Mouse (Mus musculus) MEL (cell line): ENCODE measurements around the gene Enc1. TPM values are rescaled to one million over a fixed set of nuclear protein-coding genes. Genes with fewer than 3 reads are reported as not detected.

Experiments
- DNase-seq: peaks from one replicate; pipeline ENCODE4 v3.0.0; 2011; ENCODE audit warnings: low read depth, low spot score
- H3K27ac ChIP-seq: 2 replicates; pipeline ENCODE4 v1.5.1; 2012; ENCODE audit warnings: low read depth, mild to moderate bottlenecking, control low read depth, low read length, moderate library complexity; ENCODE audit not compliant: control insufficient read depth
- H3K27me3 ChIP-seq, 2 experiments: fragments of 150-350 bp in 1 of 2; sonication (generic) in 1 of 2; 2 replicates each; pipeline ENCODE4 v1.6.1; 2012; ENCODE audit warnings: low read length in 2 of 2, mild to moderate bottlenecking in 2 of 2, improper control_type of control experiment in 1 of 2, moderate library complexity in 1 of 2; ENCODE audit not compliant: insufficient read depth in 2 of 2, control insufficient read depth in 1 of 2
- H3K36me3 ChIP-seq, 2 experiments: 2 replicates each; pipeline ENCODE4 v1.6.1; 2012 to 2014; ENCODE audit warnings: low read length in 2 of 2, improper control_type of control experiment in 1 of 2, inconsistent platforms in 1 of 2, mild to moderate bottlenecking in 1 of 2; ENCODE audit not compliant: insufficient read depth in 2 of 2, control insufficient read depth in 1 of 2
- H3K4me1 ChIP-seq, 2 experiments: fragments of 150-350 bp in 1 of 2; sonication (generic) in 1 of 2; 2 replicates each; pipeline ENCODE4 v1.6.1; 2012; ENCODE audit warnings: low read length in 2 of 2, improper control_type of control experiment in 1 of 2, mild to moderate bottlenecking in 1 of 2; ENCODE audit not compliant: insufficient read depth in 2 of 2, control insufficient read depth in 1 of 2
- H3K4me3 ChIP-seq, 2 experiments: fragments of 150-350 bp in 1 of 2; sonication (generic) in 1 of 2; 2 replicates each; pipeline ENCODE4 v1.5.1; 2012; ENCODE audit warnings: low read depth in 2 of 2, low read length in 2 of 2, mild to moderate bottlenecking in 2 of 2, moderate library complexity in 2 of 2, control low read depth in 1 of 2, improper control_type of control experiment in 1 of 2; ENCODE audit not compliant: control insufficient read depth in 1 of 2, insufficient read depth in 1 of 2
- H3K79me2 ChIP-seq: 2 replicates; pipeline ENCODE4 v1.6.1; 2012; ENCODE audit warnings: mild to moderate bottlenecking, low read length, moderate library complexity; ENCODE audit not compliant: control insufficient read depth, poor library complexity, insufficient read depth
- H3K9ac ChIP-seq: 2 replicates; pipeline ENCODE4 v1.6.1; 2012; ENCODE audit warnings: low read depth, mild to moderate bottlenecking, control low read depth, low read length, moderate library complexity; ENCODE audit not compliant: control insufficient read depth, poor library complexity, severe bottlenecking
- H3K9me3 ChIP-seq: fragments of 150-350 bp; sonication (generic); replicated peaks from 2 replicates; pipeline ENCODE4 v1.6.1; 2012; ENCODE audit warnings: mild to moderate bottlenecking, low read length, improper control_type of control experiment, moderate library complexity; ENCODE audit not compliant: insufficient read depth
- BHLHE40 ChIP-seq: IDR thresholded peaks from 2 replicates; pipeline ENCODE4 v1.6.1; 2012; ENCODE audit warnings: low read depth, mild to moderate bottlenecking, inconsistent platforms, low read length, improper control_type of control experiment, borderline replicate concordance
- CHD1 ChIP-seq: IDR thresholded peaks from 2 replicates; pipeline ENCODE4 v1.6.1; 2012; ENCODE audit warnings: low read depth, mild to moderate bottlenecking, inconsistent platforms, low read length, improper control_type of control experiment
- CHD2 ChIP-seq: IDR thresholded peaks from 2 replicates; pipeline ENCODE4 v1.6.1; 2011; ENCODE audit warnings: low read length, improper control_type of control experiment
- CTCF ChIP-seq, 3 experiments: IDR thresholded peaks in 2 of 3; conservative IDR thresholded peaks in 1 of 3; 2 replicates each; pipeline ENCODE4 v1.5.1; 2011 to 2012; ENCODE audit warnings: low read length in 3 of 3, low read depth in 2 of 3, mild to moderate bottlenecking in 2 of 3, improper control_type of control experiment in 1 of 3, inconsistent platforms in 1 of 3, mixed read lengths in 1 of 3, moderate library complexity in 1 of 3; ENCODE audit not compliant: control insufficient read depth in 1 of 3, insufficient read depth in 1 of 3, poor library complexity in 1 of 3, severe bottlenecking in 1 of 3
- ELF1 ChIP-seq: IDR thresholded peaks from 2 replicates; pipeline ENCODE4 v1.6.1; 2014; ENCODE audit warnings: low read depth, mild to moderate bottlenecking, inconsistent platforms, low read length, improper control_type of control experiment, moderate library complexity
- EP300 ChIP-seq, 2 experiments: IDR thresholded peaks; 2 replicates each; pipeline ENCODE4 v1.6.1; 2011; ENCODE audit warnings: improper control_type of control experiment in 2 of 2, low read length in 2 of 2, low read depth in 1 of 2, mild to moderate bottlenecking in 1 of 2
- GABPA ChIP-seq: IDR thresholded peaks from 2 replicates; pipeline ENCODE4 v1.6.1; 2012; ENCODE audit warnings: low read depth, mild to moderate bottlenecking, inconsistent platforms, low read length, improper control_type of control experiment, moderate library complexity
- KAT2A ChIP-seq: conservative IDR thresholded peaks from 2 replicates; pipeline ENCODE4 v1.6.1; 2012; ENCODE audit warnings: low read depth, low read length, improper control_type of control experiment, inconsistent platforms
- MAFK ChIP-seq: IDR thresholded peaks from 2 replicates; pipeline ENCODE4 v1.6.1; 2011; ENCODE audit warnings: low read depth, mild to moderate bottlenecking, low read length, improper control_type of control experiment, borderline replicate concordance
- MAX ChIP-seq: IDR thresholded peaks from 2 replicates; pipeline ENCODE4 v1.6.1; 2011; ENCODE audit warnings: low read length, improper control_type of control experiment
- MAZ ChIP-seq: IDR thresholded peaks from 2 replicates; pipeline ENCODE4 v1.6.1; 2012; ENCODE audit warnings: low read depth, mild to moderate bottlenecking, inconsistent platforms, low read length, improper control_type of control experiment
- MEF2A ChIP-seq: IDR thresholded peaks from 2 replicates; pipeline ENCODE4 v1.6.1; 2014; ENCODE audit warnings: low read depth, mild to moderate bottlenecking, inconsistent platforms, low read length, improper control_type of control experiment; ENCODE audit not compliant: poor library complexity, insufficient replicate concordance, severe bottlenecking; ENCODE audit errors: extremely low read depth
- NELFE ChIP-seq: IDR thresholded peaks from 2 replicates; pipeline ENCODE4 v1.6.1; 2011; ENCODE audit warnings: low read depth, low read length, improper control_type of control experiment
- POLR2AphosphoS2 ChIP-seq: IDR thresholded peaks from 2 replicates; pipeline ENCODE4 v1.6.1; 2011; ENCODE audit warnings: low read length, improper control_type of control experiment
- POLR2AphosphoS5 ChIP-seq: IDR thresholded peaks from 2 replicates; pipeline ENCODE4 v1.6.1; 2012; ENCODE audit warnings: low read depth, borderline replicate concordance, mild to moderate bottlenecking, inconsistent platforms, low read length, moderate library complexity, mixed read lengths
- TCF12 ChIP-seq: IDR thresholded peaks from 2 replicates; pipeline ENCODE4 v1.6.1; 2014; ENCODE audit warnings: low read depth, mild to moderate bottlenecking, inconsistent platforms, low read length, improper control_type of control experiment, moderate library complexity
- UBTF ChIP-seq: IDR thresholded peaks from 2 replicates; pipeline ENCODE4 v1.6.1; 2012; ENCODE audit warnings: low read depth, mild to moderate bottlenecking, inconsistent platforms, low read length, improper control_type of control experiment, moderate library complexity, borderline replicate concordance; ENCODE audit not compliant: insufficient read depth
- USF2 ChIP-seq, 2 experiments: IDR thresholded peaks; 2 replicates each; pipeline ENCODE4 v1.6.1; 2011 to 2012; ENCODE audit warnings: improper control_type of control experiment in 2 of 2, low read length in 2 of 2, borderline replicate concordance in 1 of 2, inconsistent platforms in 1 of 2, low read depth in 1 of 2, mild to moderate bottlenecking in 1 of 2; ENCODE audit not compliant: insufficient read depth in 1 of 2
- ZC3H11A ChIP-seq: IDR thresholded peaks from 2 replicates; pipeline ENCODE4 v1.6.1; 2012; ENCODE audit warnings: low read depth, mild to moderate bottlenecking, inconsistent platforms, low read length, improper control_type of control experiment
- ZKSCAN1 ChIP-seq: IDR thresholded peaks from 2 replicates; pipeline ENCODE4 v1.6.1; 2012; ENCODE audit warnings: low read depth, mild to moderate bottlenecking, inconsistent platforms, low read length, improper control_type of control experiment, moderate library complexity
- polyA plus RNA-seq, 2 experiments: library from polyadenylated mRNA; stranded (reverse) in 1 of 2; unstranded in 1 of 2; fragments of >175 nt in 1 of 2; fragments of >200 nt in 1 of 2; gene quantifications; 2 replicates each; pipeline versions ENCODE4 v1.2.1 to v1.2.4; 2012; ENCODE audit warnings: low replicate concordance in 2 of 2, low read depth in 1 of 2; ENCODE audit not compliant: insufficient read length in 2 of 2, insufficient read depth in 1 of 2, missing spikeins in 1 of 2
- total RNA-seq: library from RNA; depleted of rRNA; stranded (reverse); fragments of 300-350 nt; gene quantifications from 2 replicates; pipeline ENCODE4 v1.2.3, GENCODE M21; 2012

Gene Enc1
- total and polyA plus RNA-seq, 3 experiments = not detected

- Histone ChIP-seq H3K4me3 (no peak overlapping the region), H3K9ac (no peak overlapping the region), H3K27me3 (no peaks in the 10 kb centered on the region; a peak in 1 of 4 replicates), H3K9me3 (no peaks in the 10 kb centered on the region), H3K79me2 (no peaks in the 10 kb centered on the region), H3K27ac (no peak overlapping the region), H3K4me1 (no peaks in the 10 kb centered on the region), H3K36me3 (no peaks in the 10 kb centered on the region)
- no peak for DNase-seq
- TF ChIP-seq GABPA = no peak
- no peak for TF ChIP-seq USF2 (IDR thresholded peaks at IDR 0.05; ENCODE audit: borderline replicate concordance in 1 of 2, insufficient read depth in 1 of 2, low read depth in 1 of 2, low read length in 2 of 2)
- no peak for TF ChIP-seq KAT2A
- TF ChIP-seq POLR2AphosphoS2 = no peak
- TF ChIP-seq ELF1 = no peak
- TF ChIP-seq ZC3H11A = no peak
- no peak for TF ChIP-seq CHD1
- no peak for TF ChIP-seq NELFE
- no peak for TF ChIP-seq UBTF
These were observed 24.7 kb upstream of the Enc1 start for GRCm38 (mm10) chr13:97216196-97216595.

- no peak for TF ChIP-seq MAFK
- no peak for TF ChIP-seq CHD2
- TF ChIP-seq ZC3H11A = no peak
- no peak for TF ChIP-seq BHLHE40
- TF ChIP-seq MEF2A = no peak
- no peak for TF ChIP-seq NELFE
- TF ChIP-seq GABPA = no peak
- TF ChIP-seq ZKSCAN1 = no peak
- TF ChIP-seq TCF12 = no peak
- TF ChIP-seq USF2 (IDR thresholded peaks at IDR 0.05; ENCODE audit: borderline replicate concordance in 1 of 2, insufficient read depth in 1 of 2, low read depth in 1 of 2, low read length in 2 of 2) = no peak
- no peak for TF ChIP-seq ELF1
- no peak for TF ChIP-seq MAX
- TF ChIP-seq CHD1 = no peak
- no peak for TF ChIP-seq POLR2AphosphoS5
- TF ChIP-seq MAZ = no peak
- TF ChIP-seq CTCF (IDR thresholded peaks at IDR 0.05 in 2 of 3, conservative IDR thresholded peaks at IDR 0.05 in 1 of 3; ENCODE audit: control insufficient read depth in 1 of 3, insufficient read depth in 1 of 3, low read depth in 2 of 3, low read length in 3 of 3, poor library complexity in 1 of 3, severe bottlenecking in 1 of 3) = no peak
- TF ChIP-seq EP300 (IDR thresholded peaks at IDR 0.05; ENCODE audit: low read depth in 1 of 2, low read length in 2 of 2) = no peak
- H3K4me1 ChIP-seq = no peaks in the 10 kb centered on the region
- no peak overlapping the region for H3K4me3 ChIP-seq
- H3K36me3 ChIP-seq = no peaks in the 10 kb centered on the region
- H3K27me3 ChIP-seq = peaks cover 0 to under 1% of the 10 kb centered on the region in 2 experiments; a peak in 2 of 4 replicates
- no peaks in the 10 kb centered on the region for H3K79me2 ChIP-seq
- H3K9ac ChIP-seq = no peak overlapping the region
- H3K9me3 ChIP-seq = no peaks in the 10 kb centered on the region
- no peak for DNase-seq
- H3K27ac ChIP-seq = no peak overlapping the region
These were observed 20.9 kb upstream of the Enc1 start for GRCm38 (mm10) chr13:97220022-97220421.
